Mouse (Mus musculus) heart, adult 2 months (tissue): ENCODE results near the gene Olfr548-ps1.

Source experiments
- CTCF ChIP-seq: fragments of 200-600 bp; IDR thresholded peaks from 2 replicates; pipeline ENCODE4 v1.8.1; 2022; ENCODE audit warnings: antibody characterized with exemption, mild to moderate bottlenecking, moderate library complexity
- EP300 ChIP-seq: fragments of 200-500 bp; IDR thresholded peaks from 2 replicates; pipeline ENCODE4 v1.6.1; 2011; ENCODE audit warnings: low read depth, low read length, control low read depth; ENCODE audit not compliant: insufficient read depth
- POLR2A ChIP-seq: fragments of 200-500 bp; IDR thresholded peaks from 2 replicates; pipeline ENCODE4 v1.6.1; 2011; ENCODE audit warnings: mild to moderate bottlenecking, low read depth, low read length, control low read depth; ENCODE audit not compliant: insufficient read depth

DNA sequence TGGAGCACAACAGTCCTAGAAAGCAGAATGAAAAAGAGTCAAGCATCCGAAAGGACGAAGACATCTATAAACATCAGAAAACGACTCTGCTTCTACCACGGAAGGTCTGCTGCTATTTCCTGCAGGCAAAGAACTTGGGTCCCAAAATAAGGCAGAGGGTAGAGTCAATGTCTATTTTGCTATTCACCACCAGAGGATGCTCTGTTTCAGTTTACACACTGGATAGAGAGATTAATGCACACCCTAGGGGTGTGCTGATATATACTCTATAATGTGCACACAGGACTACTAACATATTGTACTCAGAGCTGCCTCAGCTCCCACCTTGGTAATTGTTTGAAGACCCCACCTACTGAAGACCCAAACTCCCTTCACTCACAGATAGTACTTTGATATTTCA, 25.5 kb downstream of the Olfr548-ps1 start:
- TF ChIP-seq POLR2A (no peak), CTCF (peak; percentile 21; the same call in 1 of the 2 replicates), EP300 (no peak)
